Mouse (Mus musculus) midbrain, embryonic 14.5 days (tissue): Measurements from ENCODE around the gene Chtop. TPM values are rescaled to one million over a fixed set of nuclear protein-coding genes. Genes with fewer than 3 reads are reported as not detected.

Experiments
- ATAC-seq: fragments of 200-750 bp; cut with Nextera tagmentation; 2 replicates; pipeline ENCODE4 v1.8.0; 2017; ENCODE audit warnings: moderate number of reproducible peaks, moderate library complexity; ENCODE audit not compliant: low FRiP score, low TSS enrichment
- DNase-seq: peaks from one replicate; pipeline ENCODE4 v3.0.0-alpha.2; 2015
- H3K27ac ChIP-seq: fragments of 300-500 bp; sonication (generic); replicated peaks from 2 replicates; pipeline ENCODE4 v1.5.1; 2014; ENCODE audit warnings: mild to moderate bottlenecking, low read depth, low read length, moderate library complexity
- H3K27me3 ChIP-seq: fragments of 300-500 bp; sonication (generic); 2 replicates; pipeline ENCODE4 v1.6.1; 2014; ENCODE audit warnings: low read length, control low read depth, mixed read lengths; ENCODE audit not compliant: control insufficient read depth, insufficient read depth
- H3K36me3 ChIP-seq: fragments of 300-500 bp; sonication (generic); 2 replicates; pipeline ENCODE4 v1.6.1; 2014; ENCODE audit warnings: low read length, control low read depth; ENCODE audit not compliant: control insufficient read depth, insufficient read depth
- H3K4me1 ChIP-seq: fragments of 300-500 bp; sonication (generic); 2 replicates; pipeline ENCODE4 v1.6.1; 2014; ENCODE audit warnings: mild to moderate bottlenecking, antibody characterized with exemption, low read length, control low read depth; ENCODE audit not compliant: control insufficient read depth, insufficient read depth
- H3K4me2 ChIP-seq: fragments of 300-500 bp; sonication (generic); 2 replicates; pipeline ENCODE4 v1.6.1; 2014; ENCODE audit warnings: mild to moderate bottlenecking, low read length, moderate library complexity
- H3K4me3 ChIP-seq: fragments of 300-500 bp; sonication (generic); replicated peaks from 2 replicates; pipeline ENCODE4 v1.5.1; 2014; ENCODE audit warnings: low read depth, low read length
- H3K9ac ChIP-seq: fragments of 300-500 bp; sonication (generic); replicated peaks from 2 replicates; pipeline ENCODE4 v1.6.1; 2014; ENCODE audit warnings: mild to moderate bottlenecking, low read length, moderate library complexity
- H3K9me3 ChIP-seq: fragments of 300-500 bp; sonication (generic); 2 replicates; pipeline ENCODE4 v1.6.1; 2016; ENCODE audit warnings: low read length, control low read depth, mixed read lengths; ENCODE audit not compliant: control insufficient read depth
- WGBS: fragments of 180-500 bp; shearing (Covaris S2); extraction: QIAGEN DNeasy Blood & Tissue Kit; methylation state at CpG from one replicate; pipeline ENCODE4 v1.1.7; 2014; 5-methylcytosine and 5-hydroxymethylcytosine counted together
- polyA plus RNA-seq: library from polyadenylated mRNA; unstranded; fragments of >200 nt; fragmentation: Nextera tagmentation; extraction: Ambion mirVana; gene quantifications from 2 replicates; pipeline ENCODE4 v1.2.1, GENCODE M21; 2014

Chtop gene
- polyA plus RNA-seq, 1 experiment from 2014 or later, result 145 TPM

- Histone ChIP-seq H3K27ac (no peak overlapping the region), H3K9ac (peak overlapping the region; percentile 45; the same call in 1 of the 2 replicates), H3K4me3 (peak overlapping the region; percentile 50), H3K36me3 (no peaks in the 10 kb centered on the region), H3K9me3 (no peaks in the 10 kb centered on the region), H3K4me2 (peak overlapping the region; percentile 88), H3K27me3 (peaks cover 45% of the 10 kb centered on the region), H3K4me1 (peaks cover 8% of the 10 kb centered on the region; the same call in 1 of the 2 replicates)
- ATAC-seq, result no peak
- 13% methylated on average over 37 of the region's 37 CpGs for WGBS
- DNase-seq, result no peak
Observed at GRCm38 (mm10) chr3:90464552-90465080, 44.7 kb downstream of the Chtop start.

- no peak for ATAC-seq
- H3K27ac ChIP-seq, result no peak overlapping the region
- H3K4me3 ChIP-seq, result no peak overlapping the region
- H3K9me3 ChIP-seq, result no peaks in the 10 kb centered on the region
- H3K4me2 ChIP-seq, result no peak overlapping the region
- DNase-seq, result no peak
- H3K27me3 ChIP-seq, result peaks cover 45% of the 10 kb centered on the region
- WGBS, result 26% methylated on average over 7 of the region's 7 CpGs
- H3K4me1 ChIP-seq, result peaks cover 8% of the 10 kb centered on the region; the same call in 1 of the 2 replicates
- no peaks in the 10 kb centered on the region for H3K36me3 ChIP-seq
- no peak overlapping the region for H3K9ac ChIP-seq
Observed at GRCm38 (mm10) chr3:90462579-90462978, 46.7 kb downstream of the Chtop start.

GRCm38 (mm10) chr3:90461935-90462334 lies 47.4 kb downstream of the Chtop start:
- ATAC-seq, result no peak
- H3K27me3 ChIP-seq, result peaks cover 45% of the 10 kb centered on the region
- no peaks in the 10 kb centered on the region for H3K9me3 ChIP-seq
- H3K4me1 ChIP-seq, result peaks cover 8% of the 10 kb centered on the region; the same call in 1 of the 2 replicates
- no peak overlapping the region for H3K4me3 ChIP-seq
- H3K9ac ChIP-seq, result no peak overlapping the region
- no peaks in the 10 kb centered on the region for H3K36me3 ChIP-seq
- DNase-seq, result no peak
- WGBS, result 93% methylated on average over 3 of the region's 3 CpGs
- H3K4me2 ChIP-seq, result no peak overlapping the region
- H3K27ac ChIP-seq, result no peak overlapping the region

- peaks cover 3% of the 10 kb centered on the region; the same call in 1 of the 2 replicates for H3K4me1 ChIP-seq
- no peaks in the 10 kb centered on the region for H3K36me3 ChIP-seq
- WGBS, result 74% methylated on average over 5 of the region's 5 CpGs
- H3K4me2 ChIP-seq, result no peak overlapping the region
- no peak overlapping the region for H3K9ac ChIP-seq
- H3K27ac ChIP-seq, result no peak overlapping the region
- H3K27me3 ChIP-seq, result peaks cover 35% of the 10 kb centered on the region
- H3K4me3 ChIP-seq, result no peak overlapping the region
- no peaks in the 10 kb centered on the region for H3K9me3 ChIP-seq
- DNase-seq (no peak), ATAC-seq (no peak)
Observed at GRCm38 (mm10) chr3:90460315-90460714, 49.0 kb downstream of the Chtop start.

GRCm38 (mm10) chr3:90459727-90460126 lies 49.6 kb downstream of the Chtop start:
- H3K27me3 ChIP-seq, result peaks cover 29% of the 10 kb centered on the region
- no peak overlapping the region for H3K9ac ChIP-seq
- no peaks in the 10 kb centered on the region for H3K9me3 ChIP-seq
- no peak overlapping the region for H3K4me2 ChIP-seq
- no peak for ATAC-seq
- H3K4me3 ChIP-seq, result no peak overlapping the region
- H3K27ac ChIP-seq, result no peak overlapping the region
- WGBS, result 79% methylated on average over 9 of the region's 9 CpGs
- no peaks in the 10 kb centered on the region for H3K36me3 ChIP-seq
- DNase-seq, result no peak
- H3K4me1 ChIP-seq, result no peaks in the 10 kb centered on the region

GRCm38 (mm10) chr3:90454931-90455330 lies 54.4 kb downstream of the Chtop start:
- no peak for ATAC-seq
- Histone ChIP-seq H3K36me3 (no peaks in the 10 kb centered on the region), H3K4me3 (no peak overlapping the region), H3K4me2 (no peak overlapping the region), H3K27me3 (no peaks in the 10 kb centered on the region), H3K27ac (no peak overlapping the region), H3K4me1 (no peaks in the 10 kb centered on the region), H3K9me3 (no peaks in the 10 kb centered on the region), H3K9ac (no peak overlapping the region)
- no peak for DNase-seq
- WGBS, result 91% methylated on average over 14 of the region's 14 CpGs

- H3K9ac ChIP-seq, result no peak overlapping the region
- H3K4me2 ChIP-seq, result 0 out of 2 replicates have a peak overlapping the region, but pooled peaks have one; percentile 3
- H3K36me3 ChIP-seq, result no peaks in the 10 kb centered on the region
- DNase-seq, result no peak
- H3K27ac ChIP-seq, result no peak overlapping the region
- no peaks in the 10 kb centered on the region for H3K9me3 ChIP-seq
- no peak overlapping the region for H3K4me3 ChIP-seq
- peaks cover 8% of the 10 kb centered on the region; the same call in 1 of the 2 replicates for H3K4me1 ChIP-seq
- ATAC-seq, result no peak
- no peaks in the 10 kb centered on the region for H3K27me3 ChIP-seq
- WGBS, result 51% methylated on average over 10 of the region's 10 CpGs
Observed at GRCm38 (mm10) chr3:90451396-90452095, 57.8 kb downstream of the Chtop start.

- Histone ChIP-seq H3K4me1 (peaks cover 15% of the 10 kb centered on the region), H3K36me3 (no peaks in the 10 kb centered on the region), H3K27me3 (no peaks in the 10 kb centered on the region), H3K4me2 (0 out of 2 replicates have a peak overlapping the region, but pooled peaks have one; percentile 3), H3K4me3 (no peak overlapping the region), H3K9ac (no peak overlapping the region), H3K9me3 (no peaks in the 10 kb centered on the region), H3K27ac (no peak overlapping the region)
- no peak for DNase-seq
- 34% methylated on average over 12 of the region's 12 CpGs for WGBS
- no peak for ATAC-seq
Observed at GRCm38 (mm10) chr3:90450874-90451273, 58.4 kb downstream of the Chtop start.
